Comparison of ENCODE assay signal across 25 mouse cellular contexts in genomic region chr3:152971373-152971772, GRCm38 (mm10). TPM values are rescaled to one million over a fixed set of nuclear protein-coding genes. Genes with fewer than 3 reads are reported as not detected.
DNase-seq lines count a peak whose midpoint lies in the region; ATAC-seq and TF ChIP-seq lines count a peak whose summit lies in the region.
"Had no signal": no experiment of that assay in that cellular context is flagged by ENCODE, and none has a peak within 500 bp of the region (broad histone marks: within the 10 kb centered on the region; RNA-seq: fewer than 3 reads in every experiment).

No protein-coding gene starts in this region.

- H3K36me3 ChIP-seq in hindbrain, embryonic 13.5 days = no peaks in the 10 kb centered on the region
- H3K36me3 ChIP-seq: embryonic facial prominence, embryonic 10.5 days; forebrain, embryonic 12.5 days; heart, embryonic 10.5 days; hindbrain, embryonic 10.5 days; limb, embryonic 15.5 days; liver, embryonic 15.5 days; stomach, embryonic 15.5 days had no signal

- no peak overlapping the region for H3K4me3 ChIP-seq in left cerebral cortex, adult 2 months
- H3K4me3 ChIP-seq in hindbrain, embryonic 13.5 days = no peak overlapping the region
- H3K4me3 ChIP-seq: embryonic facial prominence, embryonic 10.5 days; forebrain, embryonic 12.5 days; heart, embryonic 10.5 days; hindbrain, embryonic 10.5 days; limb, embryonic 15.5 days; liver, embryonic 15.5 days; stomach, embryonic 15.5 days had no signal

- TF ChIP-seq CTCF in Patski (IDR thresholded peaks at IDR 0.05) = no peak
- no peak for TF ChIP-seq CTCF in left cerebral cortex, adult 2 months (IDR thresholded peaks at IDR 0.05)

- H3K27me3 ChIP-seq in Patski = no peaks in the 10 kb centered on the region
- H3K27me3 ChIP-seq in hindbrain, embryonic 13.5 days = no peaks in the 10 kb centered on the region
- H3K27me3 ChIP-seq: forebrain, embryonic 12.5 days; limb, embryonic 15.5 days; liver, embryonic 15.5 days had no signal

- H3K9ac ChIP-seq in hindbrain, embryonic 13.5 days = no peak overlapping the region
- H3K9ac ChIP-seq: forebrain, embryonic 12.5 days; limb, embryonic 15.5 days; liver, embryonic 15.5 days; stomach, embryonic 15.5 days had no signal

- no peaks in the 10 kb centered on the region for H3K9me3 ChIP-seq in hindbrain, embryonic 13.5 days
- H3K9me3 ChIP-seq: embryonic facial prominence, embryonic 10.5 days; heart, embryonic 10.5 days; hindbrain, embryonic 10.5 days; limb, embryonic 15.5 days; liver, embryonic 15.5 days; stomach, embryonic 15.5 days had no signal

- POLR2A ChIA-PET in Patski (lab: Charles Lee) = interaction anchor here (0.8 kb wide), 1 partner anchor 9 kb away, joined by 3 read pairs; no protein-coding TSS in a partner anchor

- in situ Hi-C loops in Patski (cut with MboI; ENCODE audit: low pct_unique_long_range_greater_than_20kb) = loop anchor here (25.0 kb wide), 1 partner anchor 184 kb away; no protein-coding TSS in a partner anchor

- H3K27ac ChIP-seq in left cerebral cortex, adult 2 months = peak overlapping the region; percentile 33
- no peak overlapping the region for H3K27ac ChIP-seq in hindbrain, embryonic 13.5 days
- H3K27ac ChIP-seq: embryonic facial prominence, embryonic 10.5 days; forebrain, embryonic 12.5 days; heart, embryonic 10.5 days; hindbrain, embryonic 10.5 days; limb, embryonic 15.5 days; liver, embryonic 15.5 days; stomach, embryonic 15.5 days had no signal

- peaks cover 24% of the 10 kb centered on the region; the same call in 1 of the 2 replicates for H3K4me1 ChIP-seq in hindbrain, embryonic 13.5 days (replicated peaks)
- H3K4me1 ChIP-seq: embryonic facial prominence, embryonic 10.5 days; heart, embryonic 10.5 days; limb, embryonic 15.5 days; liver, embryonic 15.5 days; stomach, embryonic 15.5 days had no signal

- intact Hi-C loops in left cerebral cortex, adult 2 months (cut with DNase I) = loop anchor here (1.0 to 5.0 kb wide), 6 partner anchors 104 to 596 kb away; no protein-coding TSS in a partner anchor

- no peak overlapping the region for H3K4me2 ChIP-seq in hindbrain, embryonic 13.5 days
- H3K4me2 ChIP-seq: forebrain, embryonic 12.5 days; limb, embryonic 15.5 days; liver, embryonic 15.5 days; midbrain, embryonic 11.5 days; stomach, embryonic 15.5 days had no signal

- WGBS in hindbrain, embryonic 13.5 days = 88% methylated on average over 4 of the region's 4 CpGs

- CTCF ChIA-PET in Patski (lab: Charles Lee) = interaction anchor here (0.9 to 3.2 kb wide), 4 partner anchors 9 to 26 kb away, joined by 3 to 9 read pairs (median 6); no protein-coding TSS in a partner anchor

- peak; percentile 66 to 68 for DNase-seq in layer of hippocampus, adult 8-10 months (ENCODE audit: low spot score in 2 of 2)
- no peak for DNase-seq in layer of hippocampus, postnatal 36 days
- no peak for DNase-seq in Patski (ENCODE audit: low read depth, low spot score)
- peak; percentile 52 to 59 for DNase-seq in left cerebral cortex, adult 2 months (ENCODE audit: extremely low spot score in 1 of 2, low spot score in 2 of 2)
- DNase-seq in right cerebral cortex, postnatal 14 days = peak; percentile 16
- DNase-seq in kidney, postnatal 10 days = no peak
- DNase-seq: adrenal gland, adult 2 months; cerebellum, adult 9-10 months; gastrocnemius, postnatal 36 days; kidney, adult 8-10 months; kidney, postnatal 4 days; thymus, adult 2 months had no signal

- peak; percentile 69 for ATAC-seq in Patski
- no peak for ATAC-seq in hindbrain, embryonic 13.5 days (ENCODE audit: low FRiP score)
- no peak for ATAC-seq in CD4-positive, CD25-positive, alpha-beta regulatory T cell, adult 4 months
- ATAC-seq: inflammation-experienced regulatory T-cells, adult 6 months; lung, postnatal 0 days had no signal

RNA-seq across cellular contexts. Expression of gene St6galnac5, which starts 10.7 kb away (rescaled TPM):
- 100 to 1,000 TPM; 106 to 130 (median 121) TPM for total RNA-seq in layer of hippocampus, adult 8-10 months (2022)
- 100 to 1,000 TPM; 129 to 131 TPM for total RNA-seq in layer of hippocampus, postnatal 36 days (2021)
- 0.67 TPM for polyA plus RNA-seq in Patski (2021)
- total RNA-seq in left cerebral cortex, adult 2 months (2021) = 10 to 100 TPM; 36.8 to 38.0 TPM
- 18.6 and 19.5 TPM in 2 replicates for polyA plus RNA-seq in hindbrain, embryonic 13.5 days (2015; fragmentation: Nextera tagmentation; extraction: Ambion mirVana)
- not detected for polyA plus RNA-seq in CD4-positive, CD25-positive, alpha-beta regulatory T cell, adult 4 months (2017; shearing (Covaris generic))
- total RNA-seq: common myeloid progenitor, adult 5-6 weeks had no signal

Comparison
In these comparisons a context has a peak if more than half of its experiments do, and no peak if none do; other contexts are left out.
1. DNase-seq: peak in layer of hippocampus, adult 8-10 months (2 of 2), left cerebral cortex, adult 2 months (2 of 2) and right cerebral cortex, postnatal 14 days (single experiment); none in layer of hippocampus, postnatal 36 days (0 of 2), Patski (single experiment) and kidney, postnatal 10 days (single experiment).